Mouse (Mus musculus): ENCODE measurements around the gene Lfng.

DNA sequence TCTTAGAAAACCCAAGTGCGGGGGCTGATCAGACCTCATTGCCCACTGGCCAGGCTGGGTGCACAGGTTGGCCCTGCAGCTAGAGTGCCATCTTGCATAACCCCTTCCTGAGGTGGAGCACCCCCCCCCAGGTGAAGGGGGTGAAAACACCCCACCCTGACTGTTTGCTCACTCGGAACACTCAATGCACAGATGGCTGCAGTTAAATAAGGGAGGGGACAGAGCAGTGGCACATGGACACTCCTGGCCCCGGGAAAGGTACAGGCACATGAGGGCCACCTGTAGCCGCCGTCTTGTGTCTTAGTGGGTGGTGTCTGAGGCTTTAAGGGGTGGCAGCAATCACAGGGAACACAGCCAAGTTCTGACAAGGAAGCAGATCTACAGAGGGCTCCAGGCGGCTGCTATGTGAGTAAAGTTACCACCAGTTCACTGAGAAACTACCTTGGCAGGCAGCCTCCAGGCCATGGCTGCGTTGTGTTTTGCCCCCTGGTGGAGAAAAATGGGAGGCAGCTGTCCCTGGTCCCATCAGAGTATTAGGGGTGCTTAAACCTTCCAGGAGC, 56.6 kb downstream of the Lfng start:
- TF ChIP-seq CTCF (IDR thresholded peaks at IDR 0.05; ENCODE audit: low read depth, low read length) (peak; percentile 45; the same call in 1 of the 2 replicates), POLR2A (IDR thresholded peaks at IDR 0.05; ENCODE audit: borderline replicate concordance, low read depth, low read length) (no peak)
